Mouse (Mus musculus) forebrain, embryonic 10.5 days (tissue): ENCODE results near the gene Arhgap25. TPM values are rescaled to one million over a fixed set of nuclear protein-coding genes. Genes with fewer than 3 reads are reported as not detected.
"Not testable (repeated sequence)": the region's sequence is repeated elsewhere in the genome, so short reads cannot be mapped to it uniquely, and the experiment has no call there.

Source experiments
- DNase-seq: peaks from one replicate; pipeline ENCODE4 v3.0.0-alpha.2; 2017; ENCODE audit warnings: low spot score; ENCODE audit errors: extremely low spot score
- H3K27ac ChIP-seq: fragments of 300-500 bp; sonication (generic); 2 replicates; pipeline ENCODE4 v1.5.1; 2016; ENCODE audit warnings: mild to moderate bottlenecking
- H3K27me3 ChIP-seq: fragments of 300-500 bp; sonication (generic); 2 replicates; pipeline ENCODE4 v1.6.1; 2016; ENCODE audit warnings: mild to moderate bottlenecking; ENCODE audit not compliant: poor library complexity, severe bottlenecking
- H3K36me3 ChIP-seq: fragments of 300-500 bp; sonication (generic); replicated peaks from 2 replicates; pipeline ENCODE4 v1.6.1; 2016; ENCODE audit warnings: mild to moderate bottlenecking, moderate library complexity
- H3K4me1 ChIP-seq: fragments of 300-500 bp; sonication (generic); 2 replicates; pipeline ENCODE4 v1.6.1; 2016
- H3K4me3 ChIP-seq: fragments of 300-500 bp; sonication (generic); 2 replicates; pipeline ENCODE4 v1.5.1; 2016; ENCODE audit warnings: mild to moderate bottlenecking, moderate library complexity
- H3K9me3 ChIP-seq: fragments of 300-500 bp; sonication (generic); 2 replicates; pipeline ENCODE4 v1.6.1; 2016; ENCODE audit warnings: mild to moderate bottlenecking, moderate library complexity
- WGBS: fragments of 180-500 bp; shearing (Covaris S2); methylation state at CpG from one replicate; pipeline ENCODE4 v1.1.7; 2016; 5-methylcytosine and 5-hydroxymethylcytosine counted together
- polyA plus RNA-seq: library from polyadenylated mRNA; unstranded; fragments of >200 nt; fragmentation: Nextera tagmentation; extraction: Ambion mirVana; gene quantifications from 2 replicates; pipeline ENCODE4 v1.2.1, GENCODE M21; 2016

Arhgap25 gene
- polyA plus RNA-seq, 1 experiment from 2014 or later, result 1.9 TPM

DNA sequence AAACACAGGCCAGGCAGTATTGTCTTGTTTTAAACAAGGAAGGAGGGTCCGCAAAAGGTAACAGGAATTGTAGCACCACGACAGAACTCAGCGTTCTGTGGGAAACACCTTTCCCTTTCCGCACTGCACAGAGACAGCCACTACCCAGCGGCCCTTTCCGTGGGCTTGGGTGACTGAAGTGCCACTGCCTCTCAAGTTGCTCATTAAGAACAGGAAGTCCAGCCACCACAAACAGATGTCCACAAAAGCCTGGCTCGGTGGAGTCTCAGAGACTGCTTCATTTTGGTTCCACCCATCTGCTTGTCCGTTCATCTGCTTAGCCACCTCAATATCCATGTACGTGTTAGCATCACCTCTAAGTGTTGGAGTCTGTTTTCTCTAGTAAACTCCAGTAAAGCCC, 38.7 kb downstream of the Arhgap25 start:
- H3K27me3 ChIP-seq, result no peaks in the 10 kb centered on the region
- no peak overlapping the region for H3K4me3 ChIP-seq
- H3K27ac ChIP-seq, result no peak overlapping the region
- no peak for DNase-seq
- 82% methylated on average over 9 of the region's 9 CpGs for WGBS
- H3K36me3 ChIP-seq, result no peaks in the 10 kb centered on the region
- H3K9me3 ChIP-seq, result no peaks in the 10 kb centered on the region
- peaks cover 8% of the 10 kb centered on the region for H3K4me1 ChIP-seq

GRCm38 (mm10) chr6:87487657-87488426, 45.2 kb downstream of the Arhgap25 start:
- Histone ChIP-seq H3K36me3 (no peaks in the 10 kb centered on the region), H3K27me3 (no peaks in the 10 kb centered on the region), H3K4me1 (no peaks in the 10 kb centered on the region), H3K4me3 (no peak overlapping the region), H3K27ac (no peak overlapping the region), H3K9me3 (no peaks in the 10 kb centered on the region)
- DNase-seq, result no peak
- 61% methylated on average over 6 of the region's 6 CpGs for WGBS

DNA sequence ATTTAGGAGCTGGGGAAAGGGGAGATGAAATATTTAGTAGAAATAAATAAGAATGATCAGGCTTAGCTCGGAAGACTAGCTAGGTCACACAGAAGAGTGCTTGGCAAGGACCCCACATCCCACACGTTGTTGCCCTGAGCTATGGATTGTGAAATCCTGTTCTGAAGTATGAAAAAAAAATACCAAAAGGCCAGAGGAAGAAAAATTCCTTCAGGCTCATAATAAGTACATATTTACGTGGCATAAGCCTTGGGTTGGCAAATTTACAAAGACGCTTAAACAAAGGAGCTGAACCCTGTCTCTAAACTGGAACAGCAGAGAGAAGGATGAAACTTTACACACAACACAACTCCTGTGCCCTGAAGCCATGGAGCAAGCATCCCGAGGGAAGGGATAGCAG, 48.3 kb downstream of the Arhgap25 start:
- 85% methylated on average over 5 of the region's 5 CpGs for WGBS

DNA sequence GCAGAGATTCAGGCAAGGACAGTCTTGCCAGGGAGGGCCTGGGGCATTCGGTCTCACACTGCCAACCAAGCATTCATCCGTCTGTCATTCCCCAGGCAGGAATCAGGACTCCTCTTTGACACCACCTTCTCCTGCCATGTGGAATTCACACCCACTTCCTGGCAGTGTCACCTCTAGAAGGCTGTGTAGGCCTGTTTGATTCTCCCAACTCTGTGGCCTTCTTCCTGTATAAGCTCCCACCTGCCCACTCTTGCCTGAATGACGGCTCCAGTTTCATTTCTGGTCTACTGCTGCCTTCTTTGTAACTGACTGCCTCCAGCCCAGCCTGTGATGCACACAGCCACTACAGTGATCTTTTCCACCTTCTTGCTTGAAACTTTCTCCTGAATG, 49.2 kb downstream of the Arhgap25 start:
- Histone ChIP-seq H3K4me1 (peaks cover 2% of the 10 kb centered on the region; the same call in 1 of the 2 replicates), H3K27me3 (no peaks in the 10 kb centered on the region), H3K9me3 (no peaks in the 10 kb centered on the region), H3K4me3 (no peak overlapping the region), H3K27ac (no peak overlapping the region), H3K36me3 (no peaks in the 10 kb centered on the region)
- 85% methylated on average over 3 of the region's 3 CpGs for WGBS
- DNase-seq, result no peak

More for the DNA sequence above, 48.3 kb downstream of the Arhgap25 start:
- no peak overlapping the region for H3K27ac ChIP-seq
- no peaks in the 10 kb centered on the region for H3K36me3 ChIP-seq
- no peaks in the 10 kb centered on the region for H3K27me3 ChIP-seq
- H3K4me1 ChIP-seq, result no peaks in the 10 kb centered on the region
- no peaks in the 10 kb centered on the region for H3K9me3 ChIP-seq
- H3K4me3 ChIP-seq, result no peak overlapping the region
- DNase-seq, result no peak

GRCm38 (mm10) chr6:87483224-87483899, 49.7 kb downstream of the Arhgap25 start:
- WGBS, result 79% methylated on average over 12 of the region's 12 CpGs
- H3K36me3 ChIP-seq, result no peaks in the 10 kb centered on the region
- DNase-seq, result no peak
- no peak overlapping the region for H3K27ac ChIP-seq
- no peaks in the 10 kb centered on the region for H3K9me3 ChIP-seq
- no peaks in the 10 kb centered on the region for H3K27me3 ChIP-seq
- peaks cover 4% of the 10 kb centered on the region; the same call in 1 of the 2 replicates for H3K4me1 ChIP-seq
- H3K4me3 ChIP-seq, result no peak overlapping the region

GRCm38 (mm10) chr6:87479291-87479999, 53.6 kb downstream of the Arhgap25 start:
- Histone ChIP-seq H3K9me3 (no peaks in the 10 kb centered on the region), H3K36me3 (no peaks in the 10 kb centered on the region), H3K4me3 (no peak overlapping the region), H3K4me1 (peaks cover 4% of the 10 kb centered on the region; the same call in 1 of the 2 replicates), H3K27ac (no peak overlapping the region), H3K27me3 (no peaks in the 10 kb centered on the region)
- WGBS, result 74% methylated on average over 5 of the region's 5 CpGs
- DNase-seq, result no peak

- Histone ChIP-seq H3K9me3 (no peaks in the 10 kb centered on the region), H3K4me1 (peaks cover 4% of the 10 kb centered on the region; the same call in 1 of the 2 replicates), H3K36me3 (no peaks in the 10 kb centered on the region), H3K4me3 (no peak overlapping the region), H3K27ac (no peak overlapping the region), H3K27me3 (no peaks in the 10 kb centered on the region)
- 70% methylated on average over 4 of the region's 4 CpGs for WGBS
- DNase-seq, result no peak
These were observed 54.2 kb downstream of the Arhgap25 start for GRCm38 (mm10) chr6:87478847-87479246.

DNA sequence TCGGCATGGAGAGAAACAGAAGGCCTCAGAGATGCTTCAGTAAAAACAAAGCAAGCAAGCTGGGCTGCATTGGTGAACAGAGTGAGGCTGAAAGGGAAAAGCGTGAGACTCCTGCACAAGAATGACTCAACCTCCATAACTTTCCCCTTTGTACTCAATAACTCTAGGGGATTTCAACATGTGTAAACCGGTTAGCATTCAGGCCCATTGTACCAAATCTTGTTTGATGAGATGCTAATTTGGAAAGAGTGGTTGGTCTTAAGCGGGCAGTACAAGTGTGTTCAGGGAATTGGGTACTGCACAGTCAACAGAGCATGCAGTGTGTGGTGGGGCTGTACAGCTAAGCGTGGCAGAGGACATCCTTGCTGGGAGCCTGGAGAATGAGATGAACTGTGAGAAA, 57.8 kb downstream of the Arhgap25 start:
- 90% methylated on average over 5 of the region's 5 CpGs for WGBS

DNA sequence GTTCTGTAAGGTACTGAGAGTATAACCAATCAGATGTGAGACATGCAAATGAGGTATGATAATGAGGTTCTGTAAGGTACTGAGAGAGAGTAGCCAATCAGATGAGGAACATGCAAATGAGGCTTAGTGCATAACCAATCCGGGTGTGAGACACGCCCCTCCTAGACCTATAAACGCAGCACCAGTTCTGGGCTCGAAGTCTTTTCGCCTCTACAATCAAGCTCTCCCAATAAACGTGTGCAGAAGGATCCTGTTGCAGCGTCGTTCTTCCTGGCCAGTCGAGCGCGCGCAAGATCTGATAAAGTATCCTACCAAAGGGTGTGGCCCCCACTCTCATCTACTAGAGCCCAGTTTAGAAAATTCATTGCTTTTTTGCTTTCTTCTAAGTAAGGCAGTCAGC, 63.0 kb downstream of the Arhgap25 start:
- H3K4me1 ChIP-seq, DNase-seq, H3K36me3 ChIP-seq, H3K9me3 ChIP-seq, H3K27ac ChIP-seq, H3K4me3 ChIP-seq, H3K27me3 ChIP-seq: not testable (repeated sequence)
- 90% methylated on average over 12 of the region's 12 CpGs for WGBS

More for the DNA sequence above, 57.8 kb downstream of the Arhgap25 start:
- DNase-seq, result no peak
- no peaks in the 10 kb centered on the region for H3K9me3 ChIP-seq
- no peak overlapping the region for H3K4me3 ChIP-seq
- H3K27ac ChIP-seq, result no peak overlapping the region
- peaks cover 4% of the 10 kb centered on the region; the same call in 1 of the 2 replicates for H3K4me1 ChIP-seq
- no peaks in the 10 kb centered on the region for H3K27me3 ChIP-seq
- no peaks in the 10 kb centered on the region for H3K36me3 ChIP-seq

- H3K9me3 ChIP-seq, result no peaks in the 10 kb centered on the region
- no peaks in the 10 kb centered on the region for H3K36me3 ChIP-seq
- peaks cover 6% of the 10 kb centered on the region for H3K4me1 ChIP-seq
- DNase-seq, result no peak
- H3K27me3 ChIP-seq, result no peaks in the 10 kb centered on the region
- 95% methylated on average over 10 of the region's 10 CpGs for WGBS
- no peak overlapping the region for H3K27ac ChIP-seq
- no peak overlapping the region for H3K4me3 ChIP-seq
These were observed 64.7 kb downstream of the Arhgap25 start for GRCm38 (mm10) chr6:87468372-87468771.

GRCm38 (mm10) chr6:87467373-87467772, 65.7 kb downstream of the Arhgap25 start:
- H3K4me1 ChIP-seq, result peaks cover 6% of the 10 kb centered on the region
- H3K36me3 ChIP-seq, result no peaks in the 10 kb centered on the region
- WGBS, result 97% methylated on average over 1 of the region's 1 CpGs
- no peak overlapping the region for H3K4me3 ChIP-seq
- H3K9me3 ChIP-seq, result no peaks in the 10 kb centered on the region
- no peak overlapping the region for H3K27ac ChIP-seq
- no peaks in the 10 kb centered on the region for H3K27me3 ChIP-seq
- no peak for DNase-seq

DNA sequence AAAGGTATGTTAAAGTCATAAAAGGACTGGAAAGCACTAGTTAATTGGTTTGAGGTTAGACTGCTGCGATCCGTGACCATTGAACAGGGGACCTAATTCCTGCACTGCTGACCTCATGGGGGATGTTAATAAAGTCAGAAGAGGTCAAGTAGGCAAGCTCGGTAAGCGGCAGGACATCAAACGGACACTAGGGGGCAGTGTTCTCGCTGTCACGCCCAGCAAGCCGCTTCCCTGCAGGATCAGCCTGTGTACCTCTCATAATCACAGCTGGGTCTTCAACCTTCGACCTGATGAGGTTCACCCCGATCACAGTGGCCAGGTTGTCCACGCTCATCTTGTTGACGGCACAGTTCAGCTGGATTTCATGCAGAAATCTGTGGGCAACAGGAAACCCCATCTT, 66.8 kb downstream of the Arhgap25 start:
- no peaks in the 10 kb centered on the region for H3K9me3 ChIP-seq
- H3K36me3 ChIP-seq, result no peaks in the 10 kb centered on the region
- WGBS, result 16% methylated on average over 12 of the region's 12 CpGs
- DNase-seq, result peak; percentile 75
- peaks cover 6% of the 10 kb centered on the region for H3K4me1 ChIP-seq
- peak overlapping the region; percentile 68; the same call in 1 of the 2 replicates for H3K27ac ChIP-seq
- H3K27me3 ChIP-seq, result no peaks in the 10 kb centered on the region
- peak overlapping the region; percentile 13 for H3K4me3 ChIP-seq

DNA sequence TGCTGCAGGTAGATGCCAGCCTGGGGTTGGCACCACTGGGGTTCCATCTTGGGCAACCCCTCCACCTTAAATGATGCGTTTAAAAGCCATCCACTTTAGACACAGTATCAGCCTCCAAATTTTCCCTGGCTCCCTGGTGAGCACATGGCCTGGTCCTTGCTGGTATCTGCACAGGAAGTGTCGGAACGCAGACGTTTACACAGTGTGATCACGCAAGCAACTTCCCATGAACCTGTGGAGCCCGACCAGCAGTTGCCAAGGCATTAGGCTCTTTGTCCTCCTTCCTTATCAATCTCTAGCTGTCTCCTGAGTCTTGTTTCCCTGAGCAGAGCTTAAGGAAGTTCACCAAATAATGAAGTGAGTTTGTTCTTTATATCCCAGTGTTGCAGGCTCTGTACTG, 77.6 kb downstream of the Arhgap25 start:
- Histone ChIP-seq H3K27ac (no peak overlapping the region), H3K9me3 (no peaks in the 10 kb centered on the region), H3K4me3 (no peak overlapping the region), H3K27me3 (no peaks in the 10 kb centered on the region), H3K36me3 (no peaks in the 10 kb centered on the region), H3K4me1 (no peaks in the 10 kb centered on the region)
- 85% methylated on average over 6 of the region's 6 CpGs for WGBS
- no peak for DNase-seq
